Mouse (Mus musculus) ES-Bruce4 (cell line): ENCODE results near the gene Iars. TPM values are rescaled to one million over a fixed set of nuclear protein-coding genes. Genes with fewer than 3 reads are reported as not detected.

ENCODE experiments used
- H3K27ac ChIP-seq: 2 replicates; pipeline ENCODE4 v1.5.1; 2012; ENCODE audit warnings: low read length, inconsistent platforms; ENCODE audit not compliant: insufficient read depth
- H3K27me3 ChIP-seq: 2 replicates; pipeline ENCODE4 v1.6.1; 2012; ENCODE audit warnings: mild to moderate bottlenecking, low read length, inconsistent platforms; ENCODE audit not compliant: control insufficient read depth, poor library complexity, insufficient read depth, severe bottlenecking
- H3K36me3 ChIP-seq: 2 replicates; pipeline ENCODE4 v1.6.1; 2012; ENCODE audit warnings: inconsistent platforms, mild to moderate bottlenecking, low read length, moderate library complexity; ENCODE audit not compliant: control insufficient read depth, poor library complexity, insufficient read depth, severe bottlenecking
- H3K4me1 ChIP-seq: one replicate; pipeline ENCODE4 v1.8.1; 2011; ENCODE audit warnings: low read length; ENCODE audit not compliant: control insufficient read depth, insufficient read depth
- H3K4me3 ChIP-seq: 2 replicates; pipeline ENCODE4 v1.5.1; 2011; ENCODE audit warnings: low read depth, mild to moderate bottlenecking, low read length
- H3K9ac ChIP-seq: 2 replicates; pipeline ENCODE4 v1.6.1; 2012; ENCODE audit warnings: low read depth, mild to moderate bottlenecking, inconsistent platforms; ENCODE audit not compliant: poor library complexity, severe bottlenecking
- H3K9me3 ChIP-seq: replicated peaks from 2 replicates; pipeline ENCODE4 v1.6.1; 2012; ENCODE audit warnings: mild to moderate bottlenecking, low read length, inconsistent platforms; ENCODE audit not compliant: control insufficient read depth, poor library complexity, insufficient read depth, severe bottlenecking
- CTCF ChIP-seq: IDR thresholded peaks from one replicate; pipeline ENCODE4 v1.8.1; 2011; ENCODE audit warnings: low read depth, low read length
- EP300 ChIP-seq: IDR thresholded peaks from 2 replicates; pipeline ENCODE4 v1.6.1; 2011; ENCODE audit warnings: low read depth, low read length; ENCODE audit not compliant: insufficient read depth
- POLR2A ChIP-seq: IDR thresholded peaks from one replicate; pipeline ENCODE4 v1.8.1; 2011; ENCODE audit warnings: low read length; ENCODE audit not compliant: insufficient read depth
- polyA plus RNA-seq: library from polyadenylated mRNA; stranded (reverse); fragments of >200 nt; gene quantifications from 2 replicates; pipeline ENCODE4 v1.2.4, GENCODE M21; 2011; ENCODE audit warnings: low read depth; ENCODE audit not compliant: missing spikeins, insufficient read depth, insufficient read length

Gene Iars
- 263 and 268 TPM in 2 replicates for polyA plus RNA-seq

DNA sequence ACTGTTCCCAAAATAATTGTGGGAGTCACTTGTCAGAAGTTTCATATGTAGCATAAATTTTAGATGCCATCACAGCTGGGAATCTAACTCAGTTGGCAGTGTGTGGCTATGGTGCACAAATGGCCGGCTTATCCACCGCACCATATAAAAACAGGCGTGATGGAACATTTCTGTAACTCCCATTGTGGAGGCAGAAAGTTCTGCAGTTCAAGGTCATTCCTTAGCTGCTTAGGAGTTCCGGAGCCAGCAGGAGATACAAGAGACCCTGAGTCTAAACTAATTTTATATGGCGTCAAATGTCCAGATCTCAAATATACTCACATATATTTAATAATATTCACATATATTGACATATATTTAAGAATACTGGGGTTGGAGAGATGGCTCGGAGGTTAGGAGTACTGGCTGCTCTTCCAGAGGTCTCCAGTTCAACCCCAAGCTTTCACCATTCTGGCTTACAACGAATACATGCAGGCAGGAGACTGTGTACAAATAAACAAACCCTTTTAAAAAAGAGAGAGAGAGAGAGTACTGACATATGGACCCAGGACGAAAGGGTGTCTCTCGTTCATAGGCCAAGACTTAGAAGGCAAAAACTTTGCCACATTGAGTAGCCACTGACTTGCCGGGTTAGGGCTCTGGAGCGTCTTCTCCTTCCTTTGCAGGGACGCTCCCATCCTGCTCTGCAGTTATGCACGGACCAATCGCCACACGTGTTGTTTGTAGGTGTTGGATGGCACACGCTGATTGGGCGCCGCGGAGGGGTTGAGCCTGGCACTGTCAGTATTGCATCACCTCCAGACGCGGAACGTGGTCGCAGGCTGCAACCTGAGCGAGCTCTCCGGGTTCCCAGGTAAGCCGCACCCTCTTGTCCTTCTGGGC lies at the start of gene Iars:
Gene Iars (plus strand): TSS at position 750 of the 882 bp plus-strand sequence.
- Histone ChIP-seq H3K9ac (peak within 1 kb of the TSS; percentile 87), H3K27ac (peak within 1 kb of the TSS; percentile 49), H3K9me3 (no peaks in the 10 kb centered on the region), H3K27me3 (no peaks in the 10 kb centered on the region), H3K36me3 (peaks cover 6% of the 10 kb centered on the region; the same call in 1 of the 2 replicates), H3K4me3 (peak within 1 kb of the TSS; percentile 99), H3K4me1 (peaks cover 2% of the 10 kb centered on the region)
- peak; percentile 77 for TF ChIP-seq POLR2A
- no peak for TF ChIP-seq CTCF
- TF ChIP-seq EP300, result 0 out of 2 replicates have a peak, but pooled peaks have one; percentile 42

GRCm38 (mm10) chr13:49639965-49640364 lies 41.9 kb upstream of the Iars start:
- no peaks in the 10 kb centered on the region for H3K4me1 ChIP-seq
- TF ChIP-seq POLR2A (no peak), CTCF (no peak), EP300 (no peak)
- H3K9ac ChIP-seq, result no peak overlapping the region
- no peaks in the 10 kb centered on the region; the same call in 1 of the 2 replicates for H3K36me3 ChIP-seq
- no peak overlapping the region for H3K27ac ChIP-seq
- no peak overlapping the region for H3K4me3 ChIP-seq
- H3K9me3 ChIP-seq, result no peaks in the 10 kb centered on the region
- H3K27me3 ChIP-seq, result no peaks in the 10 kb centered on the region

DNA sequence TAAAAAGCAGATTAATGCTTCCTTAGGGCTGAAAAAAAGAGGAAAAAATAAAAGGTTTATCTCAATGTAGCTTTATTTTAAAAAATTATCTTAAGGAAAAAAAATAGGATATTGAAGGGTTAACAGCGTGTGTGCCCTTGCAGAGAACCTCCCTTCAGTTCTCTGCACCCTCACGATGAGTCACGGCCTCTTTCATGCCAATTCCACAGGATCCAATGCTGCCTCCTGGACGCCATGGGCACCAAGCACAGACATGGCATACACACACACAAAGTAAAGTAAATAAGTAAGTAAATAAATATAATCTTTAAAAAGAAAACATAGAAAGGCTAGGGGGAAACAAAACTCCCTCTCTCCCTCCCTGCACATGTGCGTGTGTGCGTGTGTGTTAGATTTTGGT lies 39.2 kb upstream of the Iars start:
- H3K36me3 ChIP-seq, result no peaks in the 10 kb centered on the region
- no peak overlapping the region for H3K27ac ChIP-seq
- H3K4me3 ChIP-seq, result no peak overlapping the region
- H3K9me3 ChIP-seq, result no peaks in the 10 kb centered on the region
- no peak for TF ChIP-seq EP300
- no peak for TF ChIP-seq POLR2A
- TF ChIP-seq CTCF, result no peak
- no peaks in the 10 kb centered on the region for H3K4me1 ChIP-seq
- no peaks in the 10 kb centered on the region for H3K27me3 ChIP-seq
- H3K9ac ChIP-seq, result no peak overlapping the region

- H3K27me3 ChIP-seq, result no peaks in the 10 kb centered on the region
- H3K9me3 ChIP-seq, result no peaks in the 10 kb centered on the region
- no peak overlapping the region for H3K9ac ChIP-seq
- H3K4me3 ChIP-seq, result no peak overlapping the region
- H3K4me1 ChIP-seq, result no peaks in the 10 kb centered on the region
- no peak overlapping the region for H3K27ac ChIP-seq
- no peaks in the 10 kb centered on the region for H3K36me3 ChIP-seq
- no peak for TF ChIP-seq CTCF
- no peak for TF ChIP-seq POLR2A
- TF ChIP-seq EP300, result no peak
Measured at GRCm38 (mm10) chr13:49643669-49644362, 38.1 kb upstream of the Iars start.

DNA sequence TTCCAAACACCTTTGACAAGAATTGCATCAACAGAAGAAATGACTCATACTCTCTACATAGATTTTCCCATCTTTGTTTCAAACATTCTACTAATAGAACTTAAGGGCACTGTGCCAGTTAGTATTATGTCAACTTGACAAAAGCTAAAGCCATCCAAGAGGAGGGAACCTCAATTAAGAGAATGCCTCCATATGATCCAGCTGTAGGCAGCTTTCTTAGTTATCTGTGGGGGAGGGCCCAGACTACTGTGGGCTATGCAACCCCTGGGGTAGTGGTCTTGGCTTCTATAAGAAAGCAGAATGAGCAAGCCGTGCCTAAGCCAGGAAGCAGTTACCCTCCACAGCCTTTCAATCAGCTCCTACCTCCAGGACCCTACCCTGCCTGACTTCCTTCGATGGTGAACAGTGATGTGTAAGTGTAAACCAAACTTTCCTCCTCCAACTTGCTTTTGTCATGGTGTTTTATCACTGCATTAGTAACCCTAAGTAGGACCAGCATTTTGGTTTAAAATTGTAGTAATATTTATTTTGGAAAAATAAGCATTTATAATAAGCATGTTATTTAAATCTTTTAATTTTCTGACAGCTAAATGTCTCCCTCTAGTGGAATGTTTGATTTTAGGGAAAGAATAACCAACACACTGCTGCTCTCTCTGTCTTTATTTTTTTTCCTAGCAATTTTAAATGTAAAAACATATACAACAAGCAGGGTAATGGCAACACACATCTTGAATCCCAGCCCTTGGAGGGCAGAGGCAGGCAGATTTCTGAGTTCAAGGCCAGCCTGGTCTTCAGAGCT lies 37.0 kb upstream of the Iars start:
- no peak overlapping the region for H3K4me3 ChIP-seq

More for the DNA sequence above, 37.0 kb upstream of the Iars start:
- Histone ChIP-seq H3K36me3 (no peaks in the 10 kb centered on the region), H3K9ac (no peak overlapping the region), H3K9me3 (no peaks in the 10 kb centered on the region), H3K27me3 (no peaks in the 10 kb centered on the region), H3K4me1 (no peaks in the 10 kb centered on the region), H3K27ac (no peak overlapping the region)
- TF ChIP-seq CTCF (no peak), EP300 (no peak), POLR2A (no peak)
